Mouse (Mus musculus) limb, embryonic 14.5 days (tissue): ENCODE measurements around the gene Krtap5-1. TPM values are rescaled to one million over a fixed set of nuclear protein-coding genes. Genes with fewer than 3 reads are reported as not detected.
A peak's percentile ranks its signal among the peaks of the same experiment; 100 is the strongest.
"Not testable (repeated sequence)": the region's sequence is repeated elsewhere in the genome, so short reads cannot be mapped to it uniquely, and the experiment has no call there.

Source experiments
- ATAC-seq: fragments of 200-750 bp; cut with Nextera tagmentation; 2 replicates; pipeline ENCODE4 v1.8.0; 2017; ENCODE audit warnings: low read depth, moderate number of reproducible peaks, moderate TSS enrichment; ENCODE audit not compliant: low FRiP score
- DNase-seq: peaks from one replicate; pipeline ENCODE4 v3.0.0-alpha.2; 2015; ENCODE audit warnings: low spot score
- H3K27ac ChIP-seq: fragments of 300-500 bp; sonication (generic); replicated peaks from 2 replicates; pipeline ENCODE4 v1.5.1; 2014; ENCODE audit warnings: low read depth, mild to moderate bottlenecking, low read length, moderate library complexity, mixed read lengths
- H3K27me3 ChIP-seq: fragments of 300-500 bp; sonication (generic); 2 replicates; pipeline ENCODE4 v1.6.1; 2014; ENCODE audit warnings: low read length, mixed read lengths; ENCODE audit not compliant: control insufficient read depth, insufficient read depth
- H3K36me3 ChIP-seq: fragments of 300-500 bp; sonication (generic); 2 replicates; pipeline ENCODE4 v1.6.1; 2014; ENCODE audit warnings: mild to moderate bottlenecking, low read length, moderate library complexity, mixed read lengths; ENCODE audit not compliant: control insufficient read depth, insufficient read depth
- H3K4me1 ChIP-seq: fragments of 300-500 bp; sonication (generic); 2 replicates; pipeline ENCODE4 v1.6.1; 2014; ENCODE audit warnings: antibody characterized with exemption, low read length, mixed read lengths; ENCODE audit not compliant: control insufficient read depth, insufficient read depth
- H3K4me2 ChIP-seq: fragments of 300-500 bp; sonication (generic); replicated peaks from 2 replicates; pipeline ENCODE4 v1.6.1; 2014; ENCODE audit warnings: low read depth, mild to moderate bottlenecking, low read length, moderate library complexity; ENCODE audit not compliant: severe bottlenecking
- H3K4me3 ChIP-seq: fragments of 300-500 bp; sonication (generic); replicated peaks from 2 replicates; pipeline ENCODE4 v1.5.1; 2014; ENCODE audit warnings: low read length
- H3K9ac ChIP-seq: fragments of 300-500 bp; sonication (generic); 2 replicates; pipeline ENCODE4 v1.6.1; 2014; ENCODE audit warnings: mild to moderate bottlenecking, low read depth, low read length, moderate library complexity; ENCODE audit not compliant: severe bottlenecking
- H3K9me3 ChIP-seq: fragments of 300-500 bp; sonication (generic); 2 replicates; pipeline ENCODE4 v1.6.1; 2016; ENCODE audit warnings: low read length; ENCODE audit not compliant: control insufficient read depth
- POLR2A ChIP-seq: fragments of 200-500 bp; IDR thresholded peaks from 2 replicates; pipeline ENCODE4 v1.8.0; 2012; ENCODE audit warnings: inconsistent platforms, mild to moderate bottlenecking, moderate library complexity, borderline replicate concordance; ENCODE audit not compliant: insufficient read depth, insufficient read length; ENCODE audit errors: extremely low read depth
- WGBS: fragments of 180-500 bp; shearing (Covaris S2); extraction: QIAGEN DNeasy Blood & Tissue Kit; methylation state at CpG from one replicate; pipeline ENCODE4 v1.1.7; 2014; 5-methylcytosine and 5-hydroxymethylcytosine counted together
- polyA plus RNA-seq, 2 experiments: library from polyadenylated mRNA; depleted of rRNA in 1 of 2; stranded (reverse) in 1 of 2; unstranded in 1 of 2; fragments of >200 nt; fragmentation: Nextera tagmentation in 1 of 2; extraction: Ambion mirVana in 1 of 2; gene quantifications; 2 replicates each; pipeline versions ENCODE4 v1.2.1 to v1.2.3; 2012 to 2014

Gene Krtap5-1
- polyA plus RNA-seq, 2 experiments: not detected

- no peaks in the 10 kb centered on the region for H3K9me3 ChIP-seq
- H3K4me1 ChIP-seq: peaks cover 3% of the 10 kb centered on the region; the same call in 1 of the 2 replicates
- WGBS: 40% methylated on average over 9 of the region's 9 CpGs
- H3K27ac ChIP-seq: no peak overlapping the region
- ATAC-seq: no peak
- no peaks in the 10 kb centered on the region for H3K27me3 ChIP-seq
- no peak for DNase-seq
- H3K4me3 ChIP-seq: no peak overlapping the region
- no peak for TF ChIP-seq POLR2A
- H3K4me2 ChIP-seq: no peak overlapping the region
- no peaks in the 10 kb centered on the region for H3K36me3 ChIP-seq
- H3K9ac ChIP-seq: no peak overlapping the region
Measured at GRCm38 (mm10) chr7:142326714-142327445, 30.0 kb upstream of the Krtap5-1 start.

- no peak for TF ChIP-seq POLR2A
- no peak overlapping the region for H3K27ac ChIP-seq
- 64% methylated on average over 12 of the region's 12 CpGs for whole genome bisulfite sequencing
Measured at GRCm38 (mm10) chr7:142323396-142324117, 26.6 kb upstream of the Krtap5-1 start.

GRCm38 (mm10) chr7:142322641-142323040 lies 25.7 kb upstream of the Krtap5-1 start:
- no peak for ATAC-seq
- no peak overlapping the region for H3K9ac ChIP-seq
- no peak overlapping the region for H3K4me2 ChIP-seq
- DNase-seq: no peak
- TF ChIP-seq POLR2A: no peak
- no peak overlapping the region for H3K27ac ChIP-seq
- no peaks in the 10 kb centered on the region for H3K36me3 ChIP-seq
- no peak overlapping the region for H3K4me3 ChIP-seq
- H3K27me3 ChIP-seq: no peaks in the 10 kb centered on the region
- WGBS: 81% methylated on average over 6 of the region's 6 CpGs
- no peaks in the 10 kb centered on the region for H3K9me3 ChIP-seq
- peaks cover 4% of the 10 kb centered on the region; the same call in 1 of the 2 replicates for H3K4me1 ChIP-seq

More at GRCm38 (mm10) chr7:142323396-142324117, 26.6 kb upstream of the Krtap5-1 start:
- ATAC-seq (no peak), DNase-seq (no peak)
- Histone ChIP-seq H3K9me3 (no peaks in the 10 kb centered on the region), H3K27me3 (no peaks in the 10 kb centered on the region), H3K4me3 (no peak overlapping the region), H3K36me3 (no peaks in the 10 kb centered on the region), H3K4me2 (no peak overlapping the region), H3K4me1 (peaks cover 4% of the 10 kb centered on the region; the same call in 1 of the 2 replicates), H3K9ac (no peak overlapping the region)

- not testable (repeated sequence) for ATAC-seq, H3K36me3 ChIP-seq, H3K27me3 ChIP-seq, DNase-seq, H3K4me2 ChIP-seq, H3K9ac ChIP-seq, H3K4me1 ChIP-seq, H3K4me3 ChIP-seq, H3K9me3 ChIP-seq
- 0 out of 2 replicates have a peak overlapping the region, but pooled peaks have one; percentile 26 for H3K27ac ChIP-seq
- WGBS: 18% methylated on average over 3 of the region's 10 CpGs
Measured at GRCm38 (mm10) chr7:142321637-142322306, 24.9 kb upstream of the Krtap5-1 start.

GRCm38 (mm10) chr7:142320906-142321305 lies 24.0 kb upstream of the Krtap5-1 start:
- no peak for DNase-seq
- Histone ChIP-seq H3K4me3 (no peak overlapping the region), H3K4me1 (peaks cover 10% of the 10 kb centered on the region; the same call in 1 of the 2 replicates), H3K4me2 (no peak overlapping the region), H3K36me3 (no peaks in the 10 kb centered on the region), H3K9ac (no peak overlapping the region), H3K9me3 (no peaks in the 10 kb centered on the region), H3K27me3 (no peaks in the 10 kb centered on the region), H3K27ac (0 out of 2 replicates have a peak overlapping the region, but pooled peaks have one; percentile 13)
- ATAC-seq: no peak
- TF ChIP-seq POLR2A: no peak
- WGBS: 16% methylated on average over 2 of the region's 2 CpGs
